Mouse (Mus musculus) lung, postnatal 14 days (tissue): Measurements from ENCODE around the gene Dach1.

Experiments
- DNase-seq: peaks from one replicate; pipeline ENCODE4 v3.0.0; 2021

Dach1 gene

DNA sequence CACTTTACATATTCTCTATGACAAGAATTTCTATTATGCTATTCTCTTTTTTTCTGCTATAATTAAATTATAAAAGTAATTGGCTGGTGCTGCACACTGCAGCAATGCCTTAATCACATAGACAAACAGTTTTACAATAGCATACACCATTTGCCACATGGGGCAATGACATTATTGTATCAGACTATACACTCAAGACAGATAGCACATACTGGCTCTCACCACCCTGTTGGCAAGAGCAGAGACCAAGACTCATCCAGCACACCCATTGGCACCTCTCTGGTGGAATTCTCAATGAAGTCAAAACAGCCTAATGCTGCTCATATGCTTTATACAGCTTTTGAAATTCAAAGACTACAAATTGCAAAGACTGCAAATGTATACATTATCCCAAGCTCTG is 63.4 kb downstream of the Dach1 start:
- no peak for DNase-seq

DNA sequence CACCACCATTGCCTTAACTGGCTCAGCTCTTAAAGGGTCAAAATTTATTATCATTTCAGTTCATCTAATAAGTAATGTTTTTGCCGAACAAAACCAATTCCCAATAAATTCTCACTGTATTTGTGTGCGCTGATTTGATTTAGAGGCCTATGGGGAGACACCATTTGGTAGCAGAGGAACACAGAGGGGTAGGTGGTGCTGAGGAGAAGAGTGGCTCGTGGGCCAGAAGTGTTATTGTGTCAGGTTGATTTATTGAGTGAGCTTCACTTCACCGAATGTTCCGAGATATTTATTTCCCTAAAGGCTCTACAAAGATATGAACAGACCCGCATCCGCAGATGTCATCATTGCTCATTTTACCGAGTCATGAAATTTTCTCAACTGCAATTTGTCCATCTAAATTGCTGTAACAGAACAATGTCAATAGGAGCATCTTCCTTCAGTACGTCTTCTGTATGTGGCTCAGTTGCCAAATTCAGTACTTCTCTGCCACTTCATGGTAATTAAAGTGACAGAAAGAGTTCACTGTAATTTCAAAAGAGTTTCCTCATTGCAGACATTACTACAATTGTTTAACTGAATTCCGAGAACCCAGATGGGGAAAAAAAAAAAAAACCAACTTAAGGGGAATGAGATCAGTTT is 65.1 kb downstream of the Dach1 start:
- DNase-seq, result no peak

GRCm38 (mm10) chr14:98095229-98095628 is 74.3 kb downstream of the Dach1 start:
- DNase-seq, result no peak

DNA sequence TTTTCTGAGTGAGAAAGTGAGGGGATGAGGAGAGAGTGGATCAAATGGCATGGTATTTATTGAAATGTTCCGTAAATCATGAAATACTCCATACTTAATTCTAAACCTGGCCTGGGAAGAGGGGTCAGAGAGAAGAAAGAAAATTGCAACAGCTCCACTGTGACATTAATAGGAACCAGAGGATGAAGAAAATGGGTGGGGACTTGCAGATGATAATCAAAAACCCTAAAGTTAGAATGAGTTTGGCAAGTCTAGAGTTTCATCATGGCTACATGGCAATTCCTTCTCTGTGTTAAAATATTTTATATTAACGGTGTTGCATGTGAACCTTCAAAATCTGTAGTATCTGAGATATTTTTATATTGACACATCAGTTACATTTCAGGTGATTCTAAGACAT is 80.3 kb downstream of the Dach1 start:
- no peak for DNase-seq

DNA sequence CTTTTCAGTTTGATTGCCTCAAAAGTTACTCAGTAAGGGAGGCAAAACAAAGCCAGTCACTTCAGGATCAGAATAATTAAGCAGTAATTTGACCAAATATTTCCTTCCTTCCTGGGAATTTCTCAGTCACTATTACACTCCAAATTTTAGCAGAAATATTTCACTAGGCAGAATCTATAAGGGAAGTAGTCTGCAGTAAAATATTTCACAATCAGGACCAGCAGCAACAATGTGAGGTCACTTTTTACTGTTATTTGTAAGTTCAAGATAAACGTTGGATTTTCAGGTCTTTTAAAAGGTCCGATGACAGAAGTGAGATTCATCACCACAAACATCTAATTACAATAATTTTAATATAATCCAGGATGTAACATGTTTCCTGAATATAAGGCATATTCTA is 82.2 kb downstream of the Dach1 start:
- no peak for DNase-seq

- DNase-seq, result no peak
These were observed 82.8 kb downstream of the Dach1 start for GRCm38 (mm10) chr14:98086794-98087193.

- no peak for DNase-seq
These were observed 84.4 kb downstream of the Dach1 start for GRCm38 (mm10) chr14:98085141-98085540.

DNA sequence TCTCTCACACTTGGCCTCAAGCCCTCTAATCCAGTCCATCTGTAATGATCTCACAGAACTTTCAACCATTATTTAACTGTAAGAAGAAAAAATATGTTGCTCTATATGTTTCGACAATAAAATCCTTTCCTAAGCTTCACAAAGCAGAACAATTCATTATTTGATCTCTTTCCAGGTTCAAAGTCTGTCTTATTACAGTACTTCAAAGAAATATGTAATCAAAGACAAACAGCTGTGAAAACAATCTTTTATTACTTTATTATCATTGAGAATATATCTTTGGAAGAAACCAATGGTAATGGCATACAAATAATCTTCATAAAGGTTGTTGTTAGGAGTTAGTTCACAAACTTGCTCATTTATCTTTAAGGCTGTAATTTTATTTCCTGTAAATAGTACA is 84.8 kb downstream of the Dach1 start:
- DNase-seq, result no peak

DNA sequence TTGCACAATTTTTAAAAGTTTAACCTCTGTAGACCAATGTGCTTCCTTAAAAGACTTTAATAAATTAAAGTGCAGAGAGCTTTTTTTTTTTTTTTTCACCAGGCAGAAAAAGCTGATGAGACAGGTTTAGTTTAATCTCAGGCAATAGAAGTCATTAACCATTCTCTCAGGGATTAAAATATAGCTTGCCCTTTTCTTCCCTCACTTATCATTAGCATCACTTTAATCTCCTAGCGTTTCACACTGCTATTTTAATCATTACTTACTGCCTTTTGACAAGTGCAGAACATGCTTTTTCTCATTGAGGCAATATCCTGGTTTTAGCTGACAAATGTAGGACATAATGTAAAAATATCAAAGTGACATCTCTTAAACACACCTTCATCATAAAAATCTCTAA is 86.1 kb downstream of the Dach1 start:
- no peak for DNase-seq

DNA sequence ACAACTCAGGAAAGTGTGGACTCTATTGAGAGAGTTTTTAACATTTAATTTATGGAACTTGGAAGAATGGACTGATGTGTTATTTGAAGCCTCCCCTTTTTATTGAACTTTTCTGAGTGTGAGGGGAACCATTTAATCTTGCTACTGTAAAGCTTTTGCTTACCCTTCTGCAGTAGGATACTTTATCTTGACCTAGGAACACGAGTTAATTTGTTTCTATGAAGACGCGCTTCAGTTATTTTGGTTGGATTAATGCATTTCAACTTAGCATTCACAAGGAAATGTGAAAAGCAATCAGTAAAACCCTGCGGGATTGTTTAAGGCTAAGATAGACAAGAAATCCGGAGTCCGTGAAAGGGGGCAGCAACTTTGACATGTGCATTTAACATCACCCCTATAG is 89.6 kb downstream of the Dach1 start:
- DNase-seq, result no peak

DNA sequence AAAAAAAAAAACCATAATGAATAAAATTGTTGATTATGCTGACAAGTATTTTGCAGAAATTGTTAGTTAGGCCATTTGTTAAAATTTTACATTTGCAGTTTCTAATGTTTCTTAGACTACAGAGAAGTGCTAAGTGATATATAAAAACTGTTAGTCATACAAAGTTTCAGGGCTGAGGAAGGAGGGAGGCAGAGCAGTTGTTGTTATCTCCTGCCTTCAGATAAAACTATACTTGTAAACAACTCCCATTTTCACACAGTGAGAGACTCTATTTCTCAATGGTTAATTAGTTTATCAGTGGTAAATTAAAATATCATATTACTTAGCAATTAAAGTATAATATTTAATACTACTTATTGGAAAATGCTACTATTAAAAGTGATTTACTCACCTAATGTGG is 91.6 kb downstream of the Dach1 start:
- no peak for DNase-seq

DNA sequence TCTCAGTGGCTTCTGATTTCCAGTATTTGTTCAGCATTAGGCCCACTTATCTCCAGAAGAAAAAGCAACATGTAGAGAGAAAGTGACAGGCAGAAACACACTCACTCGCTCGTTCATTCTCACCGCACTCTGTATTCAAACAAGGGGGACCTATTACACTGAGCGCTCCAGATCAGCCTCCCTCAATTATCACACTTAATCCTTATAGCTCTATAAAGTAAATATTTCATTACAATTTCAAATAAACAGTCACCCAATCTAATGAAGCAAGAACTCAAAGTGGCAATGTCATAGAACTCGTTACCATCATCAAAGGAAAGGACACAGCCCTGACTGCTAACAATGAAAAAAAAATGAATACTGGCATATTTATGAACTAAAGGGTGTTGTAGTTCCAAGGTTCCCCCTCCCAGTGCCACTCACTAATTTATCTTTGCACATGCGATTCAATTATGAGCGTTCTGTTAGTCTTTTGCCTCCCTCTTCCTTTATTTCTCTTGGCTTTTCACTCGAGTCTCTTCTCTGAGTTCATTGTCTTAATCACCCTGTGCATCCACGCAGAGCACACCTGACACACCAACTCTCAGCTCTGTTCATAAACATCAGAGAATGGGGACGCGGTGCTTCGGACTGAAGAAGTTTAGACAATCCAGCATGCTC is 96.0 kb downstream of the Dach1 start:
- DNase-seq, result no peak

DNA sequence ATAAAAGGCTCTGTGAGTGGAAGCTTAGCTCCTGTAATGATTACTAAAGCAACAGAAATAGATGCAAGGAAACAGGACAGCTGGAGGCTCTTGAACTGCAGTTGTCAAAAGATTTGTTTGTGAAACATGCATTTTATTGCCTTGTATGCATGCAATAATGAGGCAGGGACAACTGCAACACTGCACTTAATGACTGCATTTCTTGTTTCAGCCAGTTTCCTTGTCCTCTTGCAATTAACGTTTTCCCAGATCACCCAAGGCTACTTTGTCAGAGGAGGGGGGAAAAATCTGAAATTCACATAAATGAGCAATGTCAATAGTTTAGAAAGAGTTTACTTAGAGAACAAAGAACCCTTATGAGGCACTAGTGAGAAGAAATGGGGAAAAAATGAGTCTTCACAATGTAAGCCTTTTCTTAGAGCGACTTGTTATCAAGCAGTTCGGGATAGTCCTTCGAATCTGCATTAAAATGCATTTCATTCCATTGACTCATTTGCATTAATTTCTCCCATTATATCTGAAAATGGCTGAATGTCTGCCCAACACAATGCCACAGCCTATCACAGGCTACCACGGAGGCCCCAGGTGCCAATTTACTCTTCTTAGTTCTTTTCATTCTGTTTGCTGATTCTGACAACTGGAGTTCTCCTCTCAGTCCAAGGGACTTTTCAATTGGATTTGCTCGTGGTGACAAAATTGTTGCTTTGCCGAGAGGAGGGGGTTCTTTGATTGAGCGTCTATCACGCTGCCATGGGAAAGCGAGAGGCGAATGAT is 96.7 kb downstream of the Dach1 start:
- DNase-seq, result no peak

DNA sequence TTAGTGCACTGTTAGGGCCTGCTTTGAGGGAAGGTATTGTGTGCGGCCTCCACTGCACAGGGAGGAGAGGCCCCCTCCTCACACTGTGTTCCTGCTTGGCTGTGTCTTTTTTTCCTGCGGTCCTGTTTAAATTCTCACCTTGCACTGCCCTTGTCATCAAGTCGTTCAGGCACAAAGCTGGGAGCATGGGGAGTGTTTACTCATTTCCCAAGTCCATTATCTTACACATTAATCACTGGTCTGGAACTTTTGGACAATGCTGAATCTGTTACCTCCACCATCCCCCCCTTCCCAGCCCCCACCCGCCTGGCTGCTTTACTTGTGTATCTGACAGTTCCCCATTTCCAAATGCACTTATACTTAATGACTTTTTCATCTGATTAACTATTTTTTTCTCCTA is 97.7 kb downstream of the Dach1 start:
- no peak for DNase-seq

- peak; percentile 36 for DNase-seq
These were observed 102.2 kb downstream of the Dach1 start for GRCm38 (mm10) chr14:98067273-98067905.

DNA sequence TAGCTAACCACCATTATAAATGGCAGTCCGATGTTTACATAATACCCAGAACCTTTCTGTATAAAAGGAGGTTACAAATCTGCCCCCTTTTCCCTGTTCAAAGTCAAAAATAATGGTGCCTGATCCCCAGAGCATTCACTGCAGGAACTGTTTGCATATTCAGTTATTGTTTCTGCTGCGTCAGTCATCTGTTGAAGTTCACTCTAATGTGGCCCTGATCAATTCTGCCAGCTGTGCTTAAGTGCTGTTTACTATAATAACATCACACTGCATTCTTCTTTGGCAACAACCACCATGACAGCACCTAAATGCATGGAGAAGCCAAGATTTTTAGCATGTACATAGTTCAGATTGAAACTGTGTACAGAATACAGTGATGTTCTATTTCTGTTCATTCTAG is 105.4 kb downstream of the Dach1 start:
- DNase-seq, result no peak

GRCm38 (mm10) chr14:98049329-98049728 is 120.2 kb downstream of the Dach1 start:
- no peak for DNase-seq

- DNase-seq, result no peak
These were observed 121.2 kb downstream of the Dach1 start for GRCm38 (mm10) chr14:98048403-98048802.

DNA sequence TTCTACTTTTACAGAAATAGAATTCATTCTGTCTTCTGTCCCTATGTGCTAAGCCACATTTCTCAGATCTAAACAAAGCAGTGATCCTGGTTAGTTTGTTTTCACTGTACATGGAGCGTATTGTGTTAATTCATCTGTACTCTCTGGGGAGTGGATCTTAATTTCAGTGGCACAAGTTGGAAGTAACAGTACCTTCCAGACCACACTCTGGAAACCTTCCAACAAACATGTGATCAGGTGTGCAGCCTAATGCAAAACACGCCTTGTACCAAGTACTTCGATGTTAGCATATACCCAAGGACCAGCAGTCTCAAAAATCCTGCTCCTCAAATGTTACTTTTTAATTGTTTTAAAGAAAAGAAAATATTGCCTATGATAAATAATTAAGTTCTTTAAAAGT is 121.9 kb downstream of the Dach1 start:
- no peak for DNase-seq

DNA sequence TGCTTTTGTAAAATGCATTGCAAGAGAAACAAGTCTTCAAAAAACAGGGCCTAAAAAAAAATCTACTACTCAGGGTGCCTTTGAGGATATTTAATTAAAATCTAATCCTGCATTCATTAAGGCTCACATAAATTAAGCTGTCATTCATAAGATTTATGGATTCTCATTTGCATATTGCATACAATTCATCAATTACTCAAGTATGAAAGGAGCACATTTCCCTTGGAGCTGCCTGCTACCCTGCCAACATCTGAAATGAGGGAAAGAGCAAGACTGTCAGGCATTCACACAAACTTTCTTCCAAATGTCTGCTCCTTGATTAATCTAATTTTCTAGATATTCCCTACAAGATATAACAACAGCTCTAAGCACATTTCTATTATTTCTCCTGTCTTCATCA is 122.6 kb downstream of the Dach1 start:
- no peak for DNase-seq

DNA sequence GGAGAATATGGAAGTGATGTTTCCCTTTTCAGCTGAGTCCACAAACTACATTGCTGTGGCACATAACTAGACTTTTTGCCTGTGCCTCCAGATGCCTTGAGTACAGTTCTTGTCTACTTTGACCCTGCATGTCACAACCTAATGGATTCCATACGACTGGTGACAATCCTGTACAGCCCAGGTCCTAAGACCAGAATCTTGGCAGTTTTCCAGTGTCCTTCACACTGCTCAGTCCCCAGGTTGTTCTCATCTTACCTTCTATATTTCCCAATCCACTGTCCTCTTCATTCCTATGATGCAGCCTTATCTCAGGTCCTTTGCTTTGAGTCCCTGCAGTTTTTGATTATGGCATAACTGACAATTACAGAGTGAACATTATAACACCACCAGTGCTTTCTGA is 131.0 kb downstream of the Dach1 start:
- DNase-seq, result no peak

DNA sequence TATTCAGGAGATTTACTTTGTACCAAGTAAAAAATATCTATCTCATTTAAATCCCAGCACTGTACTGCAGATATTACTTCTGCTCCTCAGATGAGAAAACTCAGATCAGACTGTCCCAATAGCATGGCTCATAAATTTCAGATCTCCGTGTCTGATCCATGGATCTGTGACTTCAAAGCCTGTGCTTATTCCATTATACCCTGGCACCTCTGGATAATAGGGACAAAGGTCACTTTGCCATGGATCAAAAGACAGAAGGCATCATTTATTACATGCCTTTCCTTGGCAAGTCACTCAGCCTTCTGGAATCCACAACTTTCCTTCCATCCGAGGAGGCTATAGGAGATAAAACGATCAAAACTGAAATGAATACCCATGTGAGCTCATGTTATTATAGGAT is 132.4 kb downstream of the Dach1 start:
- DNase-seq, result no peak

DNA sequence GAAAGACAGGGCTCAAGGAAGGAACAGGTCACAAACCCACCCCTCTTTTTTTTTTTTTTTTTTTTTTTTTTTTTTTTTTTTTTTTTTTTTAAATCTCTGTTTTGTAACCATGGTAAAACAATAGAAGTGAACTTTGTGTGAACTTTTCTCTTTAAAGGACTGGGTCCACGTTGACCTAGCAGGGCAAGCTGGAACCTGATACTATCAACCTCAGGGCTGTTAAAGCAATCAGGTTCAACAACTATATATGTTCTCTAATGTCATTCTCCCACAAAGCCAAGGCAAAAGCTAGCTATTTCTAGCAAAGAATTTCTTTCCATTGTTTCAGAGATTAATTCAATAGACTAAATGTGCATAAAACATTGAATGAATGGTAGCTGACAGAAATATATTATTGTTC is 134.3 kb downstream of the Dach1 start:
- DNase-seq, result no peak

DNA sequence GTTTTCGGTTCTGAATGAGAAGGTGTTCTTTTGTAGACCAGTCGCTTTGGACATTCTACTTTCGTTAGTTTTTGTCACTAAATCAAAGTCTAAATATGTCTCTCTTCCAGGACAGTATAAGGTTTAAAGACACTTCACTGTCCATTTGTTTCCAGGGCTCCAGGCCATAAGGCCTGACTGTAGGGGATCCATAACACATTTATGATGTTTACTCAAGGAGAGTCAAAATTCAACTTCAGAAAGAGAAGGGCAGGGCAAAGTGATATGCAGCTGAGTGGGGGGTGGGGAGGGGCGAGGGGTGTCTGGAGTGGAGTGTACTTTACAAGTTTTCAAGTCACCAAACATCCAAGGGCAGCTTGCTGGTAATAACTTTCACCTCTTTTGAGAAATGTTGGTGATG is 146.0 kb downstream of the Dach1 start:
- DNase-seq, result no peak
